Mouse (Mus musculus) intestine, postnatal 0 days (tissue): Measurements from ENCODE around the gene Slc38a6. TPM values are rescaled to one million over a fixed set of nuclear protein-coding genes. Genes with fewer than 3 reads are reported as not detected.

ENCODE experiments used
- ATAC-seq: fragments of 200-750 bp; cut with Nextera tagmentation; 2 replicates; pipeline ENCODE4 v1.8.0; 2017; ENCODE audit warnings: mild to moderate bottlenecking, moderate TSS enrichment, moderate library complexity
- H3K27ac ChIP-seq: fragments of 300-500 bp; sonication (generic); 2 replicates; pipeline ENCODE4 v1.5.1; 2014; ENCODE audit warnings: mild to moderate bottlenecking, low read depth, low read length, moderate library complexity
- H3K27me3 ChIP-seq: fragments of 300-500 bp; sonication (generic); replicated peaks from 2 replicates; pipeline ENCODE4 v1.6.1; 2014; ENCODE audit warnings: low read length, mixed read lengths; ENCODE audit not compliant: control insufficient read depth, insufficient read depth
- H3K36me3 ChIP-seq: fragments of 300-500 bp; sonication (generic); 2 replicates; pipeline ENCODE4 v1.6.1; 2014; ENCODE audit warnings: mild to moderate bottlenecking, moderate library complexity; ENCODE audit not compliant: control insufficient read depth, insufficient read depth
- H3K4me1 ChIP-seq: fragments of 300-500 bp; sonication (generic); replicated peaks from 2 replicates; pipeline ENCODE4 v1.6.1; 2014; ENCODE audit warnings: antibody characterized with exemption, low read length, mixed read lengths; ENCODE audit not compliant: control insufficient read depth, insufficient read depth
- H3K4me2 ChIP-seq: fragments of 300-500 bp; sonication (generic); replicated peaks from 2 replicates; pipeline ENCODE4 v1.6.1; 2014; ENCODE audit warnings: low read depth, mild to moderate bottlenecking, moderate library complexity
- H3K4me3 ChIP-seq: fragments of 300-500 bp; sonication (generic); 2 replicates; pipeline ENCODE4 v1.5.1; 2014; ENCODE audit warnings: low read depth, low read length
- H3K9ac ChIP-seq: fragments of 300-500 bp; sonication (generic); 2 replicates; pipeline ENCODE4 v1.6.1; 2014; ENCODE audit warnings: mild to moderate bottlenecking, low read depth, low read length
- H3K9me3 ChIP-seq: fragments of 300-500 bp; sonication (generic); 2 replicates; pipeline ENCODE4 v1.6.1; 2016; ENCODE audit warnings: mixed run types; ENCODE audit not compliant: control insufficient read depth
- CTCF ChIP-seq: sonication (generic); IDR thresholded peaks from 2 replicates; pipeline ENCODE4 v1.5.1; 2016; ENCODE audit warnings: low read depth, mild to moderate bottlenecking, control low read depth, antibody characterized with exemption, moderate library complexity
- WGBS: fragments of 180-500 bp; shearing (Covaris S2); extraction: QIAGEN DNeasy Blood & Tissue Kit; methylation state at CpG from one replicate; pipeline ENCODE4 v1.1.7; 2014; 5-methylcytosine and 5-hydroxymethylcytosine counted together
- polyA plus RNA-seq: library from polyadenylated mRNA; unstranded; fragments of >200 nt; fragmentation: Nextera tagmentation; extraction: Ambion mirVana; gene quantifications from 2 replicates; pipeline ENCODE4 v1.2.1, GENCODE M21; 2015

Gene Slc38a6
- polyA plus RNA-seq, 1 experiment from 2014 or later: 19.2 TPM

GRCm38 (mm10) chr12:73370367-73370944 lies 83.9 kb downstream of the Slc38a6 start:
- no peak overlapping the region for H3K9ac ChIP-seq
- H3K9me3 ChIP-seq: no peaks in the 10 kb centered on the region
- no peak for ATAC-seq
- WGBS: 77% methylated on average over 4 of the region's 4 CpGs
- H3K27ac ChIP-seq: no peak overlapping the region
- H3K4me2 ChIP-seq: no peak overlapping the region
- no peaks in the 10 kb centered on the region for H3K36me3 ChIP-seq
- no peaks in the 10 kb centered on the region for H3K4me1 ChIP-seq
- H3K27me3 ChIP-seq: no peaks in the 10 kb centered on the region
- no peak overlapping the region for H3K4me3 ChIP-seq
- TF ChIP-seq CTCF: no peak

GRCm38 (mm10) chr12:73371132-73371531 lies 84.6 kb downstream of the Slc38a6 start:
- 83% methylated on average over 7 of the region's 7 CpGs for WGBS
- no peak overlapping the region for H3K9ac ChIP-seq

GRCm38 (mm10) chr12:73378026-73378425 lies 91.4 kb downstream of the Slc38a6 start:
- WGBS: 76% methylated on average over 5 of the region's 5 CpGs
- ATAC-seq: no peak
- Histone ChIP-seq H3K4me3 (no peak overlapping the region), H3K36me3 (no peaks in the 10 kb centered on the region), H3K4me1 (no peaks in the 10 kb centered on the region), H3K4me2 (no peak overlapping the region), H3K27ac (no peak overlapping the region), H3K9me3 (no peaks in the 10 kb centered on the region), H3K27me3 (no peaks in the 10 kb centered on the region), H3K9ac (no peak overlapping the region)
- TF ChIP-seq CTCF: no peak

More at GRCm38 (mm10) chr12:73371132-73371531, 84.6 kb downstream of the Slc38a6 start:
- Histone ChIP-seq H3K4me3 (no peak overlapping the region), H3K4me1 (no peaks in the 10 kb centered on the region), H3K9me3 (no peaks in the 10 kb centered on the region), H3K27me3 (no peaks in the 10 kb centered on the region), H3K27ac (no peak overlapping the region), H3K4me2 (no peak overlapping the region), H3K36me3 (no peaks in the 10 kb centered on the region)
- no peak for TF ChIP-seq CTCF
- no peak for ATAC-seq

GRCm38 (mm10) chr12:73378724-73379355 lies 92.3 kb downstream of the Slc38a6 start:
- no peak for ATAC-seq
- 73% methylated on average over 13 of the region's 13 CpGs for WGBS
- no peak overlapping the region for H3K4me2 ChIP-seq
- H3K27ac ChIP-seq: no peak overlapping the region
- H3K36me3 ChIP-seq: no peaks in the 10 kb centered on the region
- H3K9me3 ChIP-seq: no peaks in the 10 kb centered on the region
- no peaks in the 10 kb centered on the region for H3K4me1 ChIP-seq
- H3K9ac ChIP-seq: no peak overlapping the region
- no peak overlapping the region for H3K4me3 ChIP-seq
- no peaks in the 10 kb centered on the region for H3K27me3 ChIP-seq
- no peak for TF ChIP-seq CTCF

- Histone ChIP-seq H3K4me2 (no peak overlapping the region), H3K36me3 (no peaks in the 10 kb centered on the region), H3K9me3 (no peaks in the 10 kb centered on the region), H3K27me3 (no peaks in the 10 kb centered on the region), H3K4me1 (no peaks in the 10 kb centered on the region), H3K4me3 (no peak overlapping the region), H3K9ac (no peak overlapping the region), H3K27ac (no peak overlapping the region)
- no peak for TF ChIP-seq CTCF
- WGBS: 65% methylated on average over 8 of the region's 8 CpGs
- no peak for ATAC-seq
These were observed 94.2 kb downstream of the Slc38a6 start for GRCm38 (mm10) chr12:73380686-73381360.

GRCm38 (mm10) chr12:73381452-73381851 lies 94.9 kb downstream of the Slc38a6 start:
- H3K4me2 ChIP-seq: no peak overlapping the region
- no peaks in the 10 kb centered on the region for H3K36me3 ChIP-seq
- no peaks in the 10 kb centered on the region for H3K27me3 ChIP-seq
- no peak overlapping the region for H3K27ac ChIP-seq
- WGBS: 40% methylated on average over 7 of the region's 7 CpGs
- H3K9me3 ChIP-seq: no peaks in the 10 kb centered on the region
- H3K4me3 ChIP-seq: no peak overlapping the region
- TF ChIP-seq CTCF: no peak
- ATAC-seq: no peak; the same call in 1 of the 2 replicates
- H3K4me1 ChIP-seq: no peaks in the 10 kb centered on the region
- no peak overlapping the region for H3K9ac ChIP-seq
